Mouse (Mus musculus): ENCODE measurements at regions not wholly inside any gene's neighbourhood (a gene's known extent, or its start where the extent isn't known, plus 50 kb on each side); places are given as distances from the start of the nearest gene placed in this dataset.

GRCm38 (mm10) chr13:53811862-53812261, 243.6 kb downstream of the Drd1 start:
- Histone ChIP-seq H3K4me1 (ENCODE audit: control insufficient read depth, insufficient read depth) (peaks cover 11% of the 10 kb centered on the region; the same call in 1 of the 2 replicates), H3K27ac (ENCODE audit: low read depth) (no peak overlapping the region), H3K9ac (replicated peaks; ENCODE audit: low read depth, low read length) (no peak overlapping the region), H3K36me3 (replicated peaks; ENCODE audit: control insufficient read depth, insufficient read depth, low read length) (no peaks in the 10 kb centered on the region), H3K4me2 (ENCODE audit: low read depth, low read length) (no peak overlapping the region), H3K9me3 (replicated peaks; ENCODE audit: control insufficient read depth, low read length) (no peaks in the 10 kb centered on the region), H3K4me3 (ENCODE audit: low read depth, low read length) (no peak overlapping the region), H3K27me3 (ENCODE audit: control insufficient read depth, insufficient read depth, low read length) (no peaks in the 10 kb centered on the region)
- WGBS: 26% methylated on average over 4 of the region's 4 CpGs
- TF ChIP-seq EP300 (IDR thresholded peaks at IDR 0.05; ENCODE audit: low read depth): no peak
- TF ChIP-seq CTCF (IDR thresholded peaks at IDR 0.05; ENCODE audit: low read depth): peak; percentile 90
- 0 out of 2 replicates have a peak, but pooled peaks have one; percentile 33 for ATAC-seq (ENCODE audit: insufficient read depth, low read depth)
- DNase-seq (ENCODE audit: low spot score): peak; percentile 62

- DNase-seq (ENCODE audit: low spot score) (no peak), ATAC-seq (ENCODE audit: insufficient read depth, low read depth) (no peak)
- TF ChIP-seq EP300 (IDR thresholded peaks at IDR 0.05; ENCODE audit: low read depth): no peak
- no peak for TF ChIP-seq CTCF (IDR thresholded peaks at IDR 0.05; ENCODE audit: low read depth)
- WGBS: 69% methylated on average over 8 of the region's 8 CpGs
- H3K9ac ChIP-seq (replicated peaks; ENCODE audit: low read depth, low read length): no peak overlapping the region
- no peaks in the 10 kb centered on the region for H3K9me3 ChIP-seq (replicated peaks; ENCODE audit: control insufficient read depth, low read length)
- H3K4me2 ChIP-seq (ENCODE audit: low read depth, low read length): no peak overlapping the region
- no peaks in the 10 kb centered on the region for H3K36me3 ChIP-seq (replicated peaks; ENCODE audit: control insufficient read depth, insufficient read depth, low read length)
- no peak overlapping the region for H3K4me3 ChIP-seq (ENCODE audit: low read depth, low read length)
- H3K27me3 ChIP-seq (ENCODE audit: control insufficient read depth, insufficient read depth, low read length): no peaks in the 10 kb centered on the region
- H3K27ac ChIP-seq (ENCODE audit: low read depth): no peak overlapping the region
- peaks cover 11% of the 10 kb centered on the region; the same call in 1 of the 2 replicates for H3K4me1 ChIP-seq (ENCODE audit: control insufficient read depth, insufficient read depth)
Measured at GRCm38 (mm10) chr13:53811151-53811550, 244.4 kb downstream of the Drd1 start.

GRCm38 (mm10) chr13:53807791-53808525, 247.5 kb downstream of the Drd1 start:
- DNase-seq (ENCODE audit: low spot score) (peak; percentile 16), ATAC-seq (ENCODE audit: insufficient read depth, low read depth) (no peak; the same call in 1 of the 2 replicates)
- WGBS: 42% methylated on average over 13 of the region's 13 CpGs
- Histone ChIP-seq H3K9ac (replicated peaks; ENCODE audit: low read depth, low read length) (no peak overlapping the region), H3K4me2 (ENCODE audit: low read depth, low read length) (no peak overlapping the region), H3K27me3 (ENCODE audit: control insufficient read depth, insufficient read depth, low read length) (no peaks in the 10 kb centered on the region), H3K4me3 (ENCODE audit: low read depth, low read length) (no peak overlapping the region), H3K27ac (ENCODE audit: low read depth) (no peak overlapping the region), H3K4me1 (ENCODE audit: control insufficient read depth, insufficient read depth) (peaks cover 11% of the 10 kb centered on the region; the same call in 1 of the 2 replicates), H3K36me3 (replicated peaks; ENCODE audit: control insufficient read depth, insufficient read depth, low read length) (no peaks in the 10 kb centered on the region), H3K9me3 (replicated peaks; ENCODE audit: control insufficient read depth, low read length) (no peaks in the 10 kb centered on the region)
- TF ChIP-seq CTCF (IDR thresholded peaks at IDR 0.05; ENCODE audit: low read depth) (no peak), EP300 (IDR thresholded peaks at IDR 0.05; ENCODE audit: low read depth) (no peak)

DNA sequence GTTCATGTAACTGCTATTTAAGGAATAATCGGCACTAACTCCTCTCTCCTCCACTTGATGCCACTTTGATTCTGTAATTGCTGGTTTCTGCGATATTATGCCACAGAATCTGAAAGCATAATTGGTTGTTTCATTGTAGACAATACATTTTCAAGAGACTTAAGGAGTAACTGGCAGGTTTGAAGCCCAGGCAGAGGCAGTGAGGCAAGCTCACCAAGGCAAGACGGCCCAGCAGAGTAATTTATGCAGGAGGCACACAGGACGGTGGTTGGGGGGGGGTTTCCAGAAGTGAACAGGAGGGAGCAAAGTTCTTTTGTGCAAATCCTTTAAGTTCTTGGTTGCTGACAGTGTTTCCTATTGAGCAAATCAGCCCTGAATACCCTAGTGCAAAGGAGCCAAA, 249.6 kb downstream of the Drd1 start:
- WGBS: 77% methylated on average over 4 of the region's 4 CpGs
- Histone ChIP-seq H3K4me3 (ENCODE audit: low read depth, low read length) (no peak overlapping the region), H3K27me3 (ENCODE audit: control insufficient read depth, insufficient read depth, low read length) (no peaks in the 10 kb centered on the region), H3K4me1 (ENCODE audit: control insufficient read depth, insufficient read depth) (peaks cover 11% of the 10 kb centered on the region; the same call in 1 of the 2 replicates), H3K4me2 (ENCODE audit: low read depth, low read length) (no peak overlapping the region), H3K27ac (ENCODE audit: low read depth) (no peak overlapping the region), H3K9me3 (replicated peaks; ENCODE audit: control insufficient read depth, low read length) (no peaks in the 10 kb centered on the region), H3K9ac (replicated peaks; ENCODE audit: low read depth, low read length) (no peak overlapping the region), H3K36me3 (replicated peaks; ENCODE audit: control insufficient read depth, insufficient read depth, low read length) (no peaks in the 10 kb centered on the region)
- TF ChIP-seq CTCF (IDR thresholded peaks at IDR 0.05; ENCODE audit: low read depth): no peak
- no peak for DNase-seq (ENCODE audit: low spot score)
- ATAC-seq (ENCODE audit: insufficient read depth, low read depth): no peak

GRCm38 (mm10) chr13:53800978-53801377, 254.5 kb downstream of the Drd1 start:
- H3K27ac ChIP-seq (ENCODE audit: low read depth): no peak overlapping the region
- H3K9me3 ChIP-seq (replicated peaks; ENCODE audit: control insufficient read depth, low read length): no peaks in the 10 kb centered on the region
- H3K4me3 ChIP-seq (ENCODE audit: low read depth, low read length): no peak overlapping the region
- DNase-seq (ENCODE audit: low spot score) (no peak), ATAC-seq (ENCODE audit: insufficient read depth, low read depth) (no peak)
- 0 out of 2 replicates have a peak, but pooled peaks cover 3% of the 10 kb centered on the region for H3K27me3 ChIP-seq (ENCODE audit: control insufficient read depth, insufficient read depth, low read length)
- WGBS: 71% methylated on average over 5 of the region's 5 CpGs
- TF ChIP-seq EP300 (IDR thresholded peaks at IDR 0.05; ENCODE audit: low read depth) (no peak), CTCF (IDR thresholded peaks at IDR 0.05; ENCODE audit: low read depth) (no peak)
- no peaks in the 10 kb centered on the region for H3K4me1 ChIP-seq (ENCODE audit: control insufficient read depth, insufficient read depth)
- no peak overlapping the region for H3K4me2 ChIP-seq (ENCODE audit: low read depth, low read length)
- H3K36me3 ChIP-seq (replicated peaks; ENCODE audit: control insufficient read depth, insufficient read depth, low read length): no peaks in the 10 kb centered on the region
- H3K9ac ChIP-seq (replicated peaks; ENCODE audit: low read depth, low read length): no peak overlapping the region

DNA sequence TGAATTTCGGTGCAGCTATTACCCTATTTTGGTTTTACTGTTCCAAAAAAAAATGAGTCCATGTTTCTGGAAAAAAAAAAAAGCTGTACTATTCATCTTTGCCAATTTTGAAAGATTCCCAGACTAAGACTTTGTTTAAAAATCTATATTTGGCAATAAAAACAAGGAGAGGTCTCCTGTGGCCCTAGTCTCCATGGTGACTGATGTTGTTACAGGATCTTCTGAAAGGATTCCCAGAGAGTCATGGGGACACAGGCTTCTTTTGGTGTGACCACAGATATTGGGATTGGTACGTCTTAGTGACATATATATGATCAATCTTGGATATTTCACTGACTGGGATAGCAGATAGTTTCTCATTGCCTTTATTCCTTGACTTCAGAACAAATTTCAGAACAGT, 266.7 kb downstream of the Drd1 start:
- Histone ChIP-seq H3K27ac (ENCODE audit: low read depth) (no peak overlapping the region), H3K4me2 (ENCODE audit: low read depth, low read length) (no peak overlapping the region), H3K4me1 (ENCODE audit: control insufficient read depth, insufficient read depth) (no peaks in the 10 kb centered on the region), H3K4me3 (ENCODE audit: low read depth, low read length) (no peak overlapping the region), H3K27me3 (ENCODE audit: control insufficient read depth, insufficient read depth, low read length) (no peaks in the 10 kb centered on the region), H3K9ac (replicated peaks; ENCODE audit: low read depth, low read length) (no peak overlapping the region), H3K9me3 (replicated peaks; ENCODE audit: control insufficient read depth, low read length) (no peaks in the 10 kb centered on the region), H3K36me3 (replicated peaks; ENCODE audit: control insufficient read depth, insufficient read depth, low read length) (no peaks in the 10 kb centered on the region)
- no peak for DNase-seq (ENCODE audit: low spot score)
- no peak for TF ChIP-seq CTCF (IDR thresholded peaks at IDR 0.05; ENCODE audit: low read depth)
- WGBS: 69% methylated on average over 2 of the region's 2 CpGs
- ATAC-seq (ENCODE audit: insufficient read depth, low read depth): no peak
